Mouse (Mus musculus): Measurements from ENCODE around the gene Ammecr1.

GRCm38 (mm10) chrX:142967067-142967466 is 539 bp upstream of the Ammecr1 start:
- TF ChIP-seq CTCF (conservative IDR thresholded peaks at IDR 0.05; ENCODE audit: insufficient read depth, insufficient read length, low read depth, low read length) (no peak), POLR2A (IDR thresholded peaks at IDR 0.05; ENCODE audit: low read depth, low read length) (no peak)
